Mouse (Mus musculus) large intestine, adult 2 months (tissue): ENCODE results near the gene Dnaja3. TPM values are rescaled to one million over a fixed set of nuclear protein-coding genes. Genes with fewer than 3 reads are reported as not detected.

Experiments used
- DNase-seq: peaks from one replicate; pipeline ENCODE4 v3.0.0-alpha.2; 2012; ENCODE audit warnings: low read depth, low spot score
- WGBS: fragments of 180-500 bp; shearing (Covaris S2); methylation state at CpG from one replicate; pipeline ENCODE4 v1.1.7; 2018; 5-methylcytosine and 5-hydroxymethylcytosine counted together
- polyA plus RNA-seq: library from polyadenylated mRNA; depleted of rRNA; stranded (reverse); fragments of >200 nt; gene quantifications from 2 replicates; pipeline ENCODE4 v1.2.3, GENCODE M21; 2012

Dnaja3 gene
- polyA plus RNA-seq, 1 experiment = 35.5 TPM

- no peak for DNase-seq
- 59% methylated on average over 1 of the region's 1 CpGs for WGBS
These were observed 62.9 kb downstream of the Dnaja3 start for GRCm38 (mm10) chr16:4702646-4703045.

GRCm38 (mm10) chr16:4705541-4705940 lies 65.8 kb downstream of the Dnaja3 start:
- WGBS = 52% methylated on average over 4 of the region's 4 CpGs
- no peak for DNase-seq

GRCm38 (mm10) chr16:4711173-4711572 lies 71.4 kb downstream of the Dnaja3 start:
- no peak for DNase-seq
- WGBS = 97% methylated on average over 4 of the region's 4 CpGs

GRCm38 (mm10) chr16:4713861-4714710 lies 74.3 kb downstream of the Dnaja3 start:
- DNase-seq = no peak
- 87% methylated on average over 17 of the region's 17 CpGs for WGBS

GRCm38 (mm10) chr16:4717866-4718265 lies 78.1 kb downstream of the Dnaja3 start:
- 46% methylated on average over 3 of the region's 3 CpGs for WGBS
- no peak for DNase-seq

GRCm38 (mm10) chr16:4718753-4719518 lies 79.1 kb downstream of the Dnaja3 start, which contains the start of gene Nmral1:
TSS of gene Nmral1 (minus strand) at chr16:4719356.
- 12% methylated on average over 33 of the region's 33 CpGs for WGBS
- DNase-seq = no peak

- DNase-seq = no peak
- WGBS = 60% methylated on average over 7 of the region's 7 CpGs
These were observed 82.5 kb downstream of the Dnaja3 start for GRCm38 (mm10) chr16:4722128-4722914.

- no peak for DNase-seq
- whole genome bisulfite sequencing = 69% methylated on average over 3 of the region's 3 CpGs
These were observed 83.1 kb downstream of the Dnaja3 start for GRCm38 (mm10) chr16:4722915-4723209.

- DNase-seq = no peak
- 63% methylated on average over 4 of the region's 4 CpGs for WGBS
These were observed 85.5 kb downstream of the Dnaja3 start for GRCm38 (mm10) chr16:4725266-4725665.

- 6% methylated on average over 35 of the region's 35 CpGs for WGBS
These were observed 86.2 kb downstream of the Dnaja3 start, which contains the start of gene Hmox2 for GRCm38 (mm10) chr16:4725780-4726527. TSS of gene Hmox2 (plus strand) at chr16:4726361.

GRCm38 (mm10) chr16:4726528-4727128 lies 86.8 kb downstream of the Dnaja3 start:
- WGBS = 1% methylated on average over 38 of the region's 40 CpGs
- peak; percentile 11 for DNase-seq

More at GRCm38 (mm10) chr16:4725780-4726527, 86.2 kb downstream of the Dnaja3 start, which contains the start of gene Hmox2:
- peak; percentile 75 for DNase-seq

- 93% methylated on average over 1 of the region's 1 CpGs for WGBS
These were observed 87.7 kb downstream of the Dnaja3 start for GRCm38 (mm10) chr16:4727526-4727925.

GRCm38 (mm10) chr16:4727963-4728362 lies 88.2 kb downstream of the Dnaja3 start:
- WGBS = 39% methylated on average over 1 of the region's 1 CpGs
- no peak for DNase-seq

More at GRCm38 (mm10) chr16:4727526-4727925, 87.7 kb downstream of the Dnaja3 start:
- no peak for DNase-seq

GRCm38 (mm10) chr16:4730776-4731358 lies 91.1 kb downstream of the Dnaja3 start:
- 76% methylated on average over 3 of the region's 3 CpGs for WGBS
- no peak for DNase-seq

- 86% methylated on average over 2 of the region's 2 CpGs for WGBS
- DNase-seq = no peak
These were observed 96.5 kb downstream of the Dnaja3 start for GRCm38 (mm10) chr16:4736262-4736661.

GRCm38 (mm10) chr16:4739994-4740393 lies 100.2 kb downstream of the Dnaja3 start:
- WGBS = 77% methylated on average over 2 of the region's 2 CpGs

GRCm38 (mm10) chr16:4742186-4742585 lies 102.4 kb downstream of the Dnaja3 start:
- DNase-seq = no peak
- WGBS = 93% methylated on average over 1 of the region's 1 CpGs

More at GRCm38 (mm10) chr16:4739994-4740393, 100.2 kb downstream of the Dnaja3 start:
- DNase-seq = no peak

GRCm38 (mm10) chr16:4752155-4752554 lies 112.4 kb downstream of the Dnaja3 start:
- no peak for DNase-seq
- 93% methylated on average over 3 of the region's 3 CpGs for WGBS
